Mouse (Mus musculus): ENCODE results near the gene Tbc1d25.

DNA sequence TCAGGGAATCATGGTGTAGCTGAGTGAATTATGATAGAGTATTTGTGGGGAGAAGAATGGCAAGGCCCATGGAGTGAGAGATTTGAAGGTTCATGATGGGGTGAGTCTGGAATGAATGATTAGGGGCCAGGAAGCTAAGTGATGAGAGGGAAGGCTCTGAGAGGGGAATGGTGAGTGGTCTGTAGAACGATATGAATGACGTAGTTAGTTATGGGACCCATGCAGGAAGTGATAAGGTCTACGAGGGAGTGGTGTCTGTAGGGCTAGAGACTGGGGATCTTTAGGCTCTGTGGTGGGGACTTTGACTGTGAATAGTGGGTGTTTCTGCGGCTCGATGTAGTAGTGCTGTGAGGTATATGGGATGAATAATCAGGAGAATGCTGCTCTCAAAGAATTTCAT lies 3.7 kb upstream of the Tbc1d25 start:
- no peak for TF ChIP-seq CTCF (IDR thresholded peaks at IDR 0.05; ENCODE audit: low read depth)
- TF ChIP-seq EP300 (IDR thresholded peaks at IDR 0.05; ENCODE audit: low read depth) = no peak

All from heart, postnatal 0 days (tissue).